Mouse (Mus musculus) kidney, postnatal 25 days (tissue): ENCODE measurements at regions not wholly inside any gene's neighbourhood (a gene's known extent, or its start where the extent isn't known, plus 50 kb on each side); places are given as distances from the start of the nearest gene placed in this dataset.

Experiments used
- DNase-seq, 2 experiments: peaks; one replicate each; pipeline ENCODE4 v3.0.0; 2021; ENCODE audit warnings: mixed read lengths in 2 of 2

GRCm38 (mm10) chrX:166964656-166965582 is 244.2 kb downstream of the Tmsb4x start:
- no peak for DNase-seq

DNA sequence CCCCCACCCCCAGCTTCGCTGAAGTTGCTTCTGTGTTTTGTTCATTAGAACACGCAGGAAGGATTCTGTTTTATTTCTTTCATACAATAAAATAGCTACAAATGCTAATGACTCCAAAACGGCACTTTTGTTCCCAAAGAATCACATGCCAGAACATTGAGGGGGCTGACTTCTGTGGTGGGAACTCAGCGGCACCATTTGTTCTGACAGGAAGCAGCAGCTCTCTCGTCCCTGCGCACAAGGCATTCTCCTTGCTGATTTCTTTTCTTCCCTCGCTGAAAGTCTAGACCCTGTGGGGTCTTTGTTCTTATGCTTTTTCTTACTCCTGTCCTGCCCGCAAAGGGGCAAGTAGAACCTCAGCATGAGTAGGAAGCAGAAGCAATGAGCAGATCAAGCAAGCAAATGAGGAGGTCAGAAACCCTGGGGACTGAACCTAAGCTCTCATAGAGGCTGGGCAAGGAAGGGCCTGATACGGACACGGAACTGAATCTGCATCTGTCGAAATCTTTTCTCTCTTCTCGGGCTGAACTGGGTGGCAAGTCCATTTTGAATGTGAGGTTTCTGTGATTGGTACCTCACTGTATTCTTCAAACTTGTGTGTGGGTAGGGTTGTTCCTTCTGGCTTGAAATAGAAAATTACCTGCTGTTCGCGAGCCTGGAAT is 256.5 kb downstream of the Tmsb4x start:
- no peak for DNase-seq

- no peak for DNase-seq
Observed at GRCm38 (mm10) chrX:166951011-166951410, 258.1 kb downstream of the Tmsb4x start.

DNA sequence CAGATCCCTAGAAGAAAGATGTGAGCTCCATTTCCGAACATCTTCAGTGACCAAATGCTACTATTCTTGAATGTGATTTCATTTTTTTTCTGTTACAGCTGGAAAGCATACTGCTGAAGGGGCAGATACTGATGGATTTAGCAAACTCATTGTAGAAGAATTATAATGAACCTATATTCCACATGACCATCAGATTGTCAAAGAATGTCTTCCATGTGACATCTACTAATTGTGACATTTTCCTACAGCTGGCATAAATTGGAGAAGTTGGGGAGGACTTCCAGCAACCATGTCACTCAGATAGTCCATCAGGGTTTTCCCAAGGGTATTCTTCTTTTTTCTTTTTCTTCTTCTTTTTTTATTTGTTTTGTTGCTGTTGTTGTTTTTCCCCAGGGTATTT is 263.2 kb downstream of the Tmsb4x start:
- no peak for DNase-seq

GRCm38 (mm10) chrX:166945476-166945875 is 263.6 kb downstream of the Tmsb4x start:
- DNase-seq, result no peak

DNA sequence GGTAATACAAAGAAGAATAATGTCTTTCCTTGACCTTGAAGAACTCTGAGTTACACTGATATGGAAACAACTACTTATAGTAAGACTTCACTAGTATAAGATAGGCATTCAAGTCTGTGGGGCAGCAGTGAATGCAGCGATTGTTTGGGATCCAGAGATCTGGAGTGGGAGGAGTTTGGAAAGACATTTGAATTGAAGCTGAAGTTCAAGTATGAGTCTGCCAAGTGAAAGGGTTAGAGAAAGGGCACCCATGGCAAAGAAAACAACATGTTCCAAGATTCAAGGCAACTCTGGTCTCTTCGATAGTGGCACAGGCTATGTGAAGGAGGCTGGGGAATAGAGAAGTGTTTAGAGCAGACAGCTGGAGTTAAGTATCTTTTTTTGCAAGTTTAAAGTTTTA is 275.3 kb downstream of the Tmsb4x start:
- no peak for DNase-seq

- no peak for DNase-seq
Observed at GRCm38 (mm10) chrX:166932472-166932871, 276.6 kb downstream of the Tmsb4x start.

DNA sequence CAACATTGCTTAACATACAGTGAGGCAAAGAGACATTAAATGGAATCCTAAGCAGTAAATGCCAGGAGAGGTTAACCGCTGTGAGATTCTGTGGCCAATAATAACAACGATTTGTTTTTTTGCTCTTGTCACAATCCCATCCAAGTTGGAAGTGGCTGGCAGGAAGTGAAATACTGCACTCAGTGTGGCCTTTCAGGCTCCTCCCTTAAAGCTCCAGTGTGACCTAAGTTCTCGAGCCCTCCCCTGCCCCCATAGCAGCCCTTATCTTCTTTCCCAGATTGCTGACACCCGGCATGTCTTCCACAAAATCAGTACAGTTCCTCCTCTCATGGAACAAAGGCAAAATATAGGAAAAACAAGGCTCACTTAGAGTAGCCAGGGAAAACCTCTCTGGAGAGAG is 278.1 kb downstream of the Tmsb4x start:
- peak; percentile 45 to 69 for DNase-seq

DNA sequence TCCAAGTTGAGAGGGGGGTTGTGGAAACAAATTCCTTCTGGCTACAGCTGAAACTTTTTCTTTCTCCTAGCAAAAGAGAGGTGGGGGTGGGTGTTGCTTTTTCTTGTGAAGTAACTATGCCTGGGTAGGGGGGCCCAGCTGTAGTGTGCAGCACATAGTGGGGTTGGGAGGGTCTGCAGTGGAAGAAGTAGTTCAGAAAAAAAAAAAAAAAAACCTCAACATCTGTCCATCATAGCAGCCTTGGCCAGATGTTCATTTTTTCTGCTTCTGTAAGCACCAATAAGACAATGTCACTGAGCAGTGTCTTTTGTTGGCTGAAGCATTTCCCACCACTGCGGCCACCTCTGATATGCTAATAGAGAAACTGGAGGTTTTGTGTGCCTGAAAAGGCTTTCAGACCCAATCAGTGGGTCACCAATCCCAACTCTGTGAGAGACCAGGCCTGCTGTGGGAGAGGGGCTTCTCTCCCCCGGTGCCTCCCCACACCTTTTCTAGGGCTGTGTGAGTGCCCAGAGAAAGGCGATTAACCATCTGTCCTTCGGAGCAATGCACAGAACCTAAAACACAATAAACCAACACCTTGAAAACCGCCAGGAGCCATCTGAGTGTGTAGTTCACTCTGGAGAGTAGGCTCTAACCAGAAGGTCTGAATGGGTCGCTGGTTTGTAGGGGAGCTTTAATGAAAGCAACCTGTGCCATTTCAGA is 279.2 kb downstream of the Tmsb4x start:
- DNase-seq, result no peak

DNA sequence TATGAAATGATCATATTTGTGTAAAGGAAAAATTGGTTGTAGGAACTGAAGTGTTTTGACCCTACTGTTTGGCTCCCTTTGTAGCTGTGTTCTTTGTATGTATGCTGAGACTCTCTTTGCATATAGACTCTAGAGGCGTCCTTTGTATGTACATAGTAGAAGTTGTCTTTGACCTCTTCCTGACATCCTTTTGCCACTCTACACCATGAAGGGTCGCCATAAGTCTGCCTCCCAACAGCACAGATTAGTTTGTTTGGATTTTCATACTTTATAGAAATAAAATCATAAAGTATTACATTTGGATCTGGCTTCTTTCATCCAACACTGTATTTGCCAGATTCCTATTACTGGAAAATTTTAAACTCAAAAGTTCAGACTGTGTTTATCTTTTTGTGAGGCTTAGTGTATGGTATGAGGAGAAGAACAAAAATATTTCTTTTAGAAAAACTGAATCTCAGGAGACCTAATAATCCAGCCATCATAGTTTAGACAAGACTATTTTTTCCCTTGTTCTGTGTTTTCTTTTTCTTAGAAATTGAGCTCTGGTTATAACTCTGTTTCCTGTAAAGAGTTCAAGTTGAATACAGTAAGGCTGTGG is 293.7 kb downstream of the Tmsb4x start:
- no peak for DNase-seq

DNA sequence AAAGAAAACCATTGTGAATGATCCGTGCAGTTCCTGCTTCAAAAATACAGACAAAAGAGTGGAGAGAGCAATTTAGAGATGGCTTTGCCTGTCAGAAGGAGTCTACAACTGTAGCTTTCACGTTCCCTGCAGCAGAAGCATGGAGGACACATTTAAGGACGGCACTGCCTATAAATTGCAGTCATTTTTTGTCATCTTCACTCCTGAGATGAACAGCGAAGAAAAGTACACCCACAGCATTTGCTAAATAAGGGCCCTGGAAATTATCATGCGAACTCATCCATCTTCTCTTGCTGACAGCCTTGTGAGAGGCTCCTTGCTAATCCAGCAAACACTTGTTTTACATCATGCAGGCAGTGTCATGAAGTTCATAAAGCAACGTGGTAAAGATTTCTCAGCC is 302.5 kb downstream of the Tmsb4x start:
- DNase-seq, result no peak

- no peak for DNase-seq
Observed at GRCm38 (mm10) chrX:166900761-166901160, 308.4 kb downstream of the Tmsb4x start.

GRCm38 (mm10) chrX:166895199-166895598 is 309.7 kb upstream of the Egfl6 start:
- DNase-seq, result no peak

DNA sequence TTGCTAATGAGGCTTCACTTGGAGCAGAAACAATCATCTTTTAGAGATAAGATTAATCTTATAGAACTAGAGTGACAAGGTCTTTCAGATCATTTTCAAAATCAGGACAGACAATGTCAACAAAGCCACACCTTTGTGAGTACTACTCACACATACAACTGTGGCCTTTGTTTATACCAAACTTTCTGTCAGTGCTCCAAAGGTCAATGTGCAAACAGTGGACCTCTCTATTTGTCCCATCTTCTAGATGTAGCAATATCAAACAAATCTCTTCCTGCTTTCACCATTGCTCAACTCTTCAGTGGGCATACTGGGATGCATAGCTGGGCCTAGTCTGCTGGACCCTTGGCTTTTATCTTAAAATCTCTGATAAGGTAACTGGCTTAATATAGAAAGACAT is 300.9 kb upstream of the Egfl6 start:
- DNase-seq, result no peak

DNA sequence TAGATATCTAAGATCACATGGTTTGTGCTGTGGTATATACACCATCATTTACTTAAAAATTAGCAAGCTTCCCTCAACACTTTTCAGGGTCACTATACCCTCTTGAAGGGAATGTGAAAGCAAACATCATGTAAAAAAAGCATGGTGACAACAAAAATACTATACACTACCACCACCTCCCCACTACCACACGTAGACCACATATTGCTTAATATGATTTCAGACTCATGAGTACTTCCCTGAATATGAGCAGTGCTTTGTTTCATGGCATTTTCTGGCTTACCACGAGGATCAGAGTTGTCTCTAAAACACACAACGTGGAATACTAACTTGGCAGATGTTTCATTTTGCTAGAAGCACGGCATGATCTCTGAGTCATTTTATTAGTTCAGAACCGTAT is 284.0 kb upstream of the Egfl6 start:
- no peak for DNase-seq

- DNase-seq, result no peak
Observed at GRCm38 (mm10) chrX:166867692-166868091, 282.2 kb upstream of the Egfl6 start.
